Mouse (Mus musculus) common myeloid progenitor, adult 5-6 weeks (primary cell): ENCODE measurements at regions not wholly inside any gene's neighbourhood (a gene's known extent, or its start where the extent isn't known, plus 50 kb on each side); places are given as distances from the start of the nearest gene placed in this dataset.

ENCODE experiments used
- ATAC-seq: replicated peaks from 2 replicates; pipeline ENCODE4 v1.8.0; 2016; ENCODE audit warnings: low read depth, mild to moderate bottlenecking, moderate TSS enrichment, inconsistent platforms; ENCODE audit not compliant: poor library complexity, severe bottlenecking

DNA sequence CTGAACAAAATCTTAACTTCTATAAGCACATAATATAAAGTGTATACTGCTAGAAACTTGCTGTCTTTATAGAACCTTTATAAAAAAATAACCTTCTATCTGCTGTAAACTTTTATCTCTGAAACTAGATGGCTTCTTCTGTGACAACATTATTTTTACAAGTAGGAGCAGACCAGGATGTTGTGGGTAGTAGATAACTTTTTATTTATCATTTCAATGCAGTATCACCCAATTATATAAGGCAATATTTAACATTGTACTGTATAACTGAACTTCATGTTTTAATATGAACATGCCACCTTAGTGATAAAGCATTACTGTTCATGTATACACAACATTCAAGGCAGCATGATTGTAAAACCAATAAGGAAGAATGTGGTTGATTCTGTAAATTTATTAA is 5024.1 kb upstream of the Gm7489 start:
- no peak for ATAC-seq

DNA sequence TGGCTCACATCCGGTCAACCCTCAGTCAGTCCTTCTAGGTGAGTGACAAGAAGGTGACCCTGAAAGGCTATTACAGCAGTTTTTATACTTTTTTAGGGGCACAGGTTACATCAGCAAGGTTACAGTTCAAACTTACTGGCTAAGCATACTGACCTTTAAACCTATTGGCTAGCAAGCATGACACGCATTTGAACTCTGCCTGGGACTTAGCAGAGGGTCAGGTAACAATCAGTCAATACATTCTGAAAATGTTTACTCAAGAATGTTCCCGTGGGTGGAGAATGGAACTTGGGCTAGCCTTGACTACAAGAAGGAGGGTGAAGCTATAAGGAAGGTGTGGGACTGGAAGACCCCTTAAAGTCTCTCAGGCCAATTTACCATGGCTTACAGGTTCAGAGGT is 4986.2 kb upstream of the Gm7489 start:
- ATAC-seq: no peak

DNA sequence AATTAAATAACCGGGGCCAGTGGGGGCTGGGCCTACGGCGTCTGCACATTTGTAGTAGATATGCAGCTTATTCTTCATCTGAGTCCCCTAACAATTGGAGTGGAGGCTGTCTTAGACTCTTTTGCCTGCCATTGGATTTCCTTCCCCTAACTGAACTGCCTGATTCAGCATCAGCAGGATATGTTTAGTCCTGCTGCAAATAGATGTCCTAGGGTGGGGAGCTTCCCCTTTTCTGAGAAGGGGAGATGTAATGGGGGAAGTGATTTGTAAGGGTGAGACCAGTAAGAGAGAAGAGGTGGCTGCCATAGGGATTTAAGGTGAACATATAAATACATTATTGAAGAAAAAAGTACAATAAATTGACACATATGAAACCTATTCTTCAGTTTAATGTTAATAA is 4980.0 kb upstream of the Gm7489 start:
- ATAC-seq: peak; percentile 65

DNA sequence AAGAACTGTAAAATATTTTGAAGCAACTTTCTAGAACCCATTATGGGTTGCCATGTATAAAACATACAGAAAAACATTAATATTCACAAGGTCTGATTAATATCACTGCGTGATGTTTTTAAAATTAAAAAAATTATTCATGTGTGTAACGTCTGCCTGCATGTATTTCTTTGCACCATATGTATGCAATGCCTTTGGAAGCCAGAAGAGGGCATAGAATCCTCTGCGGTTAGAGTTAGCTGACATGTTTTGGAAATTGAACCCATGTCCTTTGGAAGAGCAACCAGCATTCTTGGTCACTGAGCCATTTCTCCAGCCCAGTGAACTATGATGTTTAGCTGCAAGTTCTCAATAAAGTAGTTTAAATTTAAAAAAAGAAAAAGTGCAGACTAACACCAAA is 4958.8 kb upstream of the Gm7489 start:
- no peak for ATAC-seq

DNA sequence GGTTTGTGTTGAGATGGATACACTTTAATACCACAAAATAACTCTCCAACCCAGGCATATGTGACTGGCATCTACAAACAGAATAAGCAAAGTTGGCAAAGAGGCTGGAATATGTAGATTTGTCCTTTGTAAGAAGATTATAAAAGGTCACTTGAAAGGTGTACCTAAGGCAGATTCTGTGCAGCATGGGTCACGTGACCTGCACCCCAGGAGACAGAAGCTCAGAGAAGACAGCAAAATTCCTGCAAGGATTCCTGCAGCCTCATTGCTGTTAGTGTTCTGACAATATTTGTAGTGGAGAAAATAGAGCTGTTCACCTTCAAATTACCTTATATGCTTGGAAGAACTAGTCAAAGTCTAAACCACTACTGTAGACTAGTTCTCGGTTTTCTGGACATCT is 4938.6 kb upstream of the Gm7489 start:
- ATAC-seq: no peak

DNA sequence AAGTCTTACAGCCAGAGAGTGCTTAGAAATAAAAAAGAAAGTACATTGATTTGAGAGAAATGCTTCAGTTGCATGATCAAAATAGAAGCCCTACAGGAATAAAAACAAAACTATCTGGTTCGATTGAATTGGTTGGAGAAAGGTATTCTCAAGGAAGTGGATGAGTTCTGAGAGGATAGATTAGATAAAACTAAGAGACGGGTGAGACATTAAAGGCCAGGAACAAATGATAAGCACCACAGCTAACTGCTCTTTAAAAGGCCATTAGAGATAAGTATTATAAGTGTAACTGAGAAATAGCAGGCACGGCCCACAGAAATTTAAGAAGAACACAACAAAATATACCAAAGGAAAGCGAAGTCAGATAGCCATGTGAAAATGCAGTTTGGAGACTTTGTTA is 4908.5 kb upstream of the Gm7489 start:
- ATAC-seq: no peak

DNA sequence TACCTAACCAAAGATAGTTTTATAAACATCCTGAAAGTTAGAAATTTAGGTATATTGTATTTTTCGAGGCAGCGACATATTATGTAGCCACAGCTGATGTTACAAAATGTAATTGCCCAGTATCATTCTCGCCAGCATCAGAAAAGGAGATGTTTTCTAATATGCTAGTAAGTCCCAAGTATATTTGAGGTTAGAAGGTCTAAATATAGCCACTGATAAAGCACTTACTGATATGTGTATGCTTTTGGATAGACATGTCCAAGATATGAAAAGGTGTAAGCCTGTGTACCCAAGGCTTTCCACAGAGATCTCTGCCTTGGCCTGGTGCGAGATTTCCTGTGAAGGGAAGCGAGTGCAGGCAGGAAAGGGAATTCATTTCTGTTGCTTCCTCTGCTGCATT is 4908.1 kb upstream of the Gm7489 start:
- ATAC-seq: no peak
